Mouse (Mus musculus) erythroblast, embryonic 14.5 days (primary cell): ENCODE data around the gene Mrm1.

Experiments
- GATA1 ChIP-seq: IDR thresholded peaks from 2 replicates; pipeline ENCODE4 v1.6.1; 2012; ENCODE audit warnings: low read length, inconsistent platforms, mixed read lengths
- TAL1 ChIP-seq: IDR thresholded peaks from 3 replicates; pipeline ENCODE4 v1.6.1; 2012; ENCODE audit warnings: low read length, inconsistent platforms, mixed read lengths

DNA sequence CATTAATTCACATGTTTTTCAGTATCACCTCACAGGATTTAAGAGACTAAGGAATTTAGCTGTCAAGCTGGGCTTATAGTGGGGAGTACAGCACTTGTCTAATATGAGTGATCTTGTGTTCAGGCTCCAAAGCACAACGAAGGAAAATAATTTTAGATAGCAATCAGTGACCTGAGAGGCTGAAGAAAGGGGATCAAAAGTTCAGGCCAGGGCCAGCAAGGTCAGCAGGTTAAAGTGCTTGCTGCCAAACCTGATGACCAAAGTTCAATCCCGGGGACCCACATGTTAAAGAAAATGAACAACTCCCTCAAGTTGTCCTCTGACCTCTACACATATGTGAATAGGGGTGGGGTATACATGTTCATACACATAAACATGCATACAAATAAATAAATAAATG lies 46.0 kb upstream of the Mrm1 start:
- TF ChIP-seq GATA1 (no peak), TAL1 (no peak)
